Mouse (Mus musculus): ENCODE results near the gene Syce3. TPM values are rescaled to one million over a fixed set of nuclear protein-coding genes. Genes with fewer than 3 reads are reported as not detected.

The Syce3 gene
- polyA plus RNA-seq, 1 experiment from 2014 or later = not detected

DNA sequence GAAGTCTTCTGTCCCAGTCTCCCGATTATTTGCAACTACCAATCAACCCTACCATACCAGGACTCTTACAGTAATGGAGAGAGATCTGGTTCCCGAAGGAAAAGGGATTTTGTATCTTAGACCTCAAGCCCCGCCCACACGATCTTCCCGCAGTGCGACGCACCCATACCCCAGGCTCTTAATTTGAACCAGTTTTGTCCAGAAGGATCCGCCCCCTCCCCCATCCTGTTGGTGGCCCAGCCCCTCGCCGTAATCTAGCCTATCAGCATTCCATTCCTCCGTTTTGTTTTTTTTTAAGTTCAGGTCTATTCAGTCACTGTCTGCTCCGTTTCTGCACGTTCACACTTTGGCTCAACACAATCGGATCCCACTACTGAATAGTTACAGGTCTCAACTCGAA, 53.9 kb downstream of the Syce3 start:
- Histone ChIP-seq H3K9ac (peak overlapping the region; percentile 76), H3K9me3 (no peaks in the 10 kb centered on the region), H3K36me3 (peaks cover 26% of the 10 kb centered on the region), H3K4me1 (replicated peaks) (peaks cover 34% of the 10 kb centered on the region), H3K27ac (replicated peaks) (peak overlapping the region; percentile 82), H3K4me2 (peak overlapping the region; percentile 91), H3K27me3 (no peaks in the 10 kb centered on the region), H3K4me3 (peak overlapping the region; percentile 72)
- 0% methylated on average over 15 of the region's 15 CpGs for WGBS
- ATAC-seq (ENCODE audit: low FRiP score, low read depth) = peak; percentile 41; the same call in 1 of the 2 replicates

DNA sequence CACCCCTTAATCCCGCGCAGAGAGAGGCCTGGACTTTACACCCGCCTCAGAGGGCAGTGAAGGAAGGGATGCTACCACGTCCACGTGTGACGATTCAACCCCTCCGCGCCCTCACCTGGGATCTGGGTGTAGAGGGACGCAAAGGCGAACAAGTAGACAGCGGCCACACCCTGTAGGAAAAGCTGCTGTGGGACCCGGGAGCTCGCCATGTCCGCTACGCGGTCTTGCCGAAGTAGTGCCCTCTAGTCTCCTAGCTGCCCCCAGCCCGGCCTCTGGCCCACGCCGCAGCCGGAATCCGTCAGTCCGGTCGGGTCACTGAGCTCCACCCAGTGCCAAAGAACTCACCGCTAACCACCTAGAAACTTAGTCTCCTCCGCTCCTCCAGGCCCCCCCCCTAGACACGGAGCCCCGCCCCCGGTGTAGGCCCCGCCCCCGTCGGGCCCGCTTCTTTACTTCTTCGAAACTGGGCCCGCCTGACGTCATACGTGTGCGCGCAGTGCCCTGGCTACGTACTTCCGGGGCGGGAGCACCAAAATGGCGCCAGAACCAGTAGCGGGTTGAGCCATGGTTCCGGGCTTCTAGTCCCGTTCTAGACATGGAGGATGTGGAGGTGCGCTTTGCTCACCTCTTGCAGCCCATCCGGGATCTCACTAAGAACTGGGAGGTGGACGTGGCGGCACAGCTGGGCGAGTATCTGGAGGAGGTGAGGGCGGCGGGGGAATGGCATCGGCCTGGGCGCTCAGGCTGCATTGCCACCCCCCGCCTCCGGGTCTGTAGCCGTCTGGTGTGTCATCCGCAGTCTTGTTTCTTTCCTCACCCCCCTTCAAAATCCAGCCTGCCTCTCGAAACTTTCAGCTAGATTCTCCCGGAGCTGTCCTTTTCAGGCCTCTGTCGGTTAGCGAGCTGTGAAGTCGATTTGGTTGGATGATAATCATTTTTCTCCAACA, 54.8 kb downstream of the Syce3 start, which contains the start of the genes Lmf2 and Ncaph2:
Gene Lmf2, minus strand, starts transcription at position 419 of the 947 bp plus-strand sequence.
Gene Ncaph2, plus strand, starts transcription at position 479 of the 947 bp plus-strand sequence.
- Histone ChIP-seq H3K27ac (replicated peaks) (peak within 1 kb of the TSS; percentile 82), H3K36me3 (peaks cover 26% of the 10 kb centered on the region), H3K4me1 (replicated peaks) (peaks cover 34% of the 10 kb centered on the region), H3K9me3 (no peaks in the 10 kb centered on the region), H3K4me3 (peak within 1 kb of the TSS; percentile 72), H3K9ac (peak within 1 kb of the TSS; percentile 76), H3K27me3 (no peaks in the 10 kb centered on the region), H3K4me2 (peak within 1 kb of the TSS; percentile 91)
- ATAC-seq (ENCODE audit: low FRiP score, low read depth) = peak; percentile 94
- under 1% methylated on average over 64 of the region's 64 CpGs for WGBS

DNA sequence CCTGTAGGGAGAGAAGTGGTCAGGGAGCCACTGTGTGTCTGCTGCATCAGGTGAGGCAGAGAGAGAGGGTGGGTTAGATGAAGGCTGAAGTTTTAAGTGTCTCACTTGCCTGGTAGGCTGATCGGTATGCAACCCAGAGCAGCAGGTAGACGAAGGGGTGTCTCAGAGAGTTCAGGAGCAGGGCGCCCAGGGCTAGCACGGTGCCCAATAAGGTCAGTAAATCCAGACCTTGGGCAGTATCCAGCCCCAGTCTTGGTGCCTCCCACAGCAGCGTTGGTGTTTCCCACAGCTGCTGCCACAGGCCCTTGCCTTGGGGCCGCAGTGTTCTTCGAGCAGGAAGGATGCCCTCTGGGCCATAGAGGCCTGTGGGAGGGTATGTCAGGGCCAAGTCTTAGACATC, 55.8 kb downstream of the Syce3 start:
- WGBS = 78% methylated on average over 7 of the region's 7 CpGs
- ATAC-seq (ENCODE audit: low FRiP score, low read depth) = no peak

DNA sequence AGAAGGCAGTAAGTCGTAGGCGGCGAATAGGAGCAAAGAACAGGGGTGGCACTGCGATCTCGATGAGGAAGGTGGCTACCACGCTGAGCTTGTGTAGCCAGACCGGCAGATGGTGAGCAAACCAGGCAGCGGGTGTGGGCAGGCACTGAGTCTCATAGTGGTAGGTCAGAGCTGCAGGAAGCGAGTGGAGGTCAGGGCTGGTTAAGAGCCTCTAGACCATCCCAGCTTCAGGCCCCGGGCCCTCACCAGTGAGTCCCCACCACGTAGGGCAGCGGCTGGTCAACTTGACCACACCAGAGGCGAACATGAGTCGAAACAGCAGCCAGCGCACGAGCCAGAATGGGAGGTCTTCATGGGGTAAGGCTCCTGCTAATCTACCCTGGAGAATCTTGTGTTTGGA, 56.5 kb downstream of the Syce3 start:
- no peak for ATAC-seq (ENCODE audit: low FRiP score, low read depth)
- no peaks in the 10 kb centered on the region for H3K9me3 ChIP-seq
- 96% methylated on average over 16 of the region's 16 CpGs for WGBS
- peak overlapping the region; percentile 91; the same call in 1 of the 2 replicates for H3K4me2 ChIP-seq
- H3K4me1 ChIP-seq (replicated peaks) = peaks cover 34% of the 10 kb centered on the region
- H3K27me3 ChIP-seq = no peaks in the 10 kb centered on the region
- peaks cover 24% of the 10 kb centered on the region for H3K36me3 ChIP-seq
- H3K27ac ChIP-seq (replicated peaks) = no peak overlapping the region
- no peak overlapping the region for H3K9ac ChIP-seq
- H3K4me3 ChIP-seq = no peak overlapping the region

More for the DNA sequence above, 55.8 kb downstream of the Syce3 start:
- no peaks in the 10 kb centered on the region for H3K9me3 ChIP-seq
- peak overlapping the region; percentile 91 for H3K4me2 ChIP-seq
- no peaks in the 10 kb centered on the region for H3K27me3 ChIP-seq
- no peak overlapping the region for H3K27ac ChIP-seq (replicated peaks)
- H3K4me1 ChIP-seq (replicated peaks) = peaks cover 34% of the 10 kb centered on the region
- peak overlapping the region; percentile 72 for H3K4me3 ChIP-seq
- peak overlapping the region; percentile 76 for H3K9ac ChIP-seq
- peaks cover 24% of the 10 kb centered on the region for H3K36me3 ChIP-seq

DNA sequence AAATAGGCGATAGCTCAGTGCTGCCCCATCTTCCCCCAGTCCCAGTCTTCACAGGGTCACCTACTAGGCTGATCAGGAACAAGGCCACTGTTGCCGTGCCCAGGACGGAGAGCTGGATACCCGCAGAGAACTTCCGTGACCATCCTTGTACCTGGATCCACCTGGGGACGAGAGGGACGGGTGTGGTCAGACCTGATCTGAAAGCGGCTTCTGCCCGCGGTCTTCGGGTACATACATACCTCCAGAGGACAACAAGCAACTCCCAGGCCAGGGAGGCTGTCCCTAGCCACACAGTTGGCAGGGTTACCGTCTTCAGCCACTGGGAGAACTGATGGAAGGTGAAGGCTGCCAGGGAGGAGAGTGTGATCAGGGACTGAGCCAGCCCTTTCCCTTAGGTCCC, 57.5 kb downstream of the Syce3 start:
- no peak overlapping the region for H3K4me2 ChIP-seq
- ATAC-seq (ENCODE audit: low FRiP score, low read depth) = no peak
- H3K36me3 ChIP-seq = peaks cover 24% of the 10 kb centered on the region
- no peaks in the 10 kb centered on the region for H3K27me3 ChIP-seq
- H3K4me1 ChIP-seq (replicated peaks) = peaks cover 29% of the 10 kb centered on the region
- H3K9me3 ChIP-seq = no peaks in the 10 kb centered on the region
- H3K4me3 ChIP-seq = no peak overlapping the region
- no peak overlapping the region for H3K27ac ChIP-seq (replicated peaks)
- 95% methylated on average over 12 of the region's 12 CpGs for WGBS
- H3K9ac ChIP-seq = no peak overlapping the region

DNA sequence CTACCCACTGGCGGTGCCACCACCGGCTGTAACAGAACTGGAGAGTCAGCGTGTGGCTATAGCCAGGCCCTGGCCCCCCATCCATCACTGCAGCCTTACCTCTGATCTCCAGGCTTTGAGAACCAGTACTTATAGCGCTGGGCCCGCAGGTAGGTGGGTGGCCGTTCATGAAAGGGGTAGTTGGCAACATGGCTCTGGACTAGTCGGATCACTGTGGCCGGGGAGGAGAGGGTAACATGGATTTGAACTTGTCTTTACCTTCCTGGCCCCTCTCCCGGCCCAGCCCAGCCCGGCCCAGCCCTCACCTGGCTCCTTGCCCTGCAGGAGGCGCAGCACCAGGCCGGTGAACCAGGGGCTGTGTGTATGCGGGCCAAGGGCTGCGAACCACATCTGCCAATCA, 58.2 kb downstream of the Syce3 start:
- Histone ChIP-seq H3K36me3 (peaks cover 24% of the 10 kb centered on the region), H3K9ac (no peak overlapping the region), H3K27ac (replicated peaks) (no peak overlapping the region), H3K4me2 (no peak overlapping the region), H3K9me3 (no peaks in the 10 kb centered on the region), H3K27me3 (no peaks in the 10 kb centered on the region), H3K4me1 (replicated peaks) (peaks cover 22% of the 10 kb centered on the region), H3K4me3 (no peak overlapping the region)
- WGBS = 95% methylated on average over 14 of the region's 14 CpGs
- no peak for ATAC-seq (ENCODE audit: low FRiP score, low read depth)

DNA sequence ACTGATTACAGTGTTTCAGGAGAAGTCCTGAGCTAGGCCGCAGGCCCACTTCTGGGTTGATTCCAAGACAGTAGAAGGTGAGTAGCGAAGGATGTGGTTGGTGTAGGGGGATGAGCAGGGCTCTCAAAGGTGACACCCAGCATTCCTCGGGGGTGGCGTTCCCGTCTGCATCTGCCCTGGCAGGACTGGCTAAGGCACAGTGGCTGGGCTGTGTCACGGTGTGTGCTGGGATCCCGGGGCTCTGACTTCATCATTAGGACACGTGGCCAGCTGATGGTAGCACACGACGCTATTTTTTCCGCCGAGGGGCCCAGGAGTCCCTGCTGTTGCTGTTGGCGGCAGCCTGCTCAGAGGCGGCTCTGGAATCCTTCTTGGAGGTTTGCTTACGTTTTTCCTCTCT, 59.0 kb downstream of the Syce3 start:
- H3K27me3 ChIP-seq = no peaks in the 10 kb centered on the region
- H3K27ac ChIP-seq (replicated peaks) = no peak overlapping the region
- 93% methylated on average over 15 of the region's 15 CpGs for WGBS
- peaks cover 24% of the 10 kb centered on the region for H3K36me3 ChIP-seq
- H3K4me1 ChIP-seq (replicated peaks) = peaks cover 14% of the 10 kb centered on the region
- H3K4me2 ChIP-seq = no peak overlapping the region
- no peak for ATAC-seq (ENCODE audit: low FRiP score, low read depth)
- no peak overlapping the region for H3K4me3 ChIP-seq
- no peaks in the 10 kb centered on the region for H3K9me3 ChIP-seq
- H3K9ac ChIP-seq = no peak overlapping the region

DNA sequence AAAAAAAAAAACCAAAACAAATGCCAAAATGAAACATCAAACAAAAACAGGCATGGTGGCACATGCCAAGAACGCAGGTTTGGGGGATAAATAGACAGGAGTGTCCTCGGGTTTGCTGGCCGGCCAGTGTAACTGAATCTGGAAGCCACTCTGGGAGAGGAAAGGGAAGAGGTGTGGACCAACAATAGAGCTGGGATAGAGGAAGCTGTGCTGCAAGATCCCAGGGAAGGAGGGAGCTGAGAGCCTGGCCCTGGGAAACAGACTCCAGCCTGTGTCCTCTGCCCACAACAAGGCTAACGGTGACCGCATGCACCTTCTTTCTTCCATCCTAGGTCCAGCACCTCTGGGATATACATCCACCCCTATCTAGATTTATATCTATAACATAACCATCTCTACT, 59.9 kb downstream of the Syce3 start:
- H3K9me3 ChIP-seq = no peaks in the 10 kb centered on the region
- H3K9ac ChIP-seq = no peak overlapping the region
- H3K4me1 ChIP-seq (replicated peaks) = peaks cover 13% of the 10 kb centered on the region
- WGBS = 89% methylated on average over 5 of the region's 5 CpGs
- H3K27me3 ChIP-seq = no peaks in the 10 kb centered on the region
- H3K4me3 ChIP-seq = no peak overlapping the region
- H3K27ac ChIP-seq (replicated peaks) = no peak overlapping the region
- no peak overlapping the region for H3K4me2 ChIP-seq
- ATAC-seq (ENCODE audit: low FRiP score, low read depth) = no peak
- peaks cover 24% of the 10 kb centered on the region for H3K36me3 ChIP-seq

DNA sequence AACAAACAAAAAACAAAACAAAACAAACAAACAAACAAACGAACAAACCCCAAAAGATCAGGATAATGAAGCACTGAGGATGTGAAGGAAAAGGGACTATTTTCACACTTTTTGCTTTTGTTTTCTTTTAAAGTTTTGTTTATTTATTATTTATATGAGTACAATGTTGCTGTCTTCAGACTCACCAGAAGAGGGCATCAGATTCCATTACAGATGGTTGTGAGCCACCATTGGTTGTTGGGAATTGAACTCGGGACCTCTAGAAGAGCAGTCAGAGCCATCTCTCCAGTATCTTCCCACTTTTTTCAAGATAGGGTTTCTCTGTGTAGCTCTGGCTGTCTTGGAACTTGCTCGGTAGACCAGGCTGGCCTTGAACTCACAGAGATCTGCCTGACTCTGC, 67.0 kb downstream of the Syce3 start:
- Histone ChIP-seq H3K9ac (no peak overlapping the region), H3K9me3 (no peaks in the 10 kb centered on the region), H3K4me1 (replicated peaks) (no peaks in the 10 kb centered on the region), H3K27ac (replicated peaks) (no peak overlapping the region), H3K36me3 (no peaks in the 10 kb centered on the region), H3K4me2 (no peak overlapping the region), H3K27me3 (no peaks in the 10 kb centered on the region), H3K4me3 (no peak overlapping the region)
- ATAC-seq (ENCODE audit: low FRiP score, low read depth) = no peak
- WGBS = 92% methylated on average over 3 of the region's 3 CpGs

DNA sequence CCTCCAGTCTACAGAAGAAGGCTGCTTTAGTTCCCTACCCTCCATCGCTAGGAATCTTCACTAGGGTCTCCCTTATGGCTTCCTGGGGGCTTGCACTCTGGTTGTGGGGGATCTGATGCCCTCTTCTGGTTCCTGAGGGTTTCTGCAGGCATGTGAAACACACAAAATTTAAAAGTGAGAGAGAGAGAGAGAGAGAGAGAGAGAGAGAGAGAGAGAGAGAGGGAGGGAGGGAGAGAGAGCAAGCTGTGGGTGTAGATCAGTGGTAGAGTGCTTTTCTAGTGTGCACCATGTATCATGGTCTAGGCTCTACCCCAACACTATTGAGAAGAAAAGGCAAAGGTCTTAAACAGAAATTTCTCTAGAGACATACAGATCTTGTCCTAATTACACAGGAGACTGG, 68.6 kb downstream of the Syce3 start:
- no peak overlapping the region for H3K9ac ChIP-seq
- H3K27ac ChIP-seq (replicated peaks) = no peak overlapping the region
- no peaks in the 10 kb centered on the region for H3K36me3 ChIP-seq
- H3K27me3 ChIP-seq = no peaks in the 10 kb centered on the region
- WGBS = 50% methylated on average over 1 of the region's 1 CpGs
- H3K9me3 ChIP-seq = no peaks in the 10 kb centered on the region
- no peak for ATAC-seq (ENCODE audit: low FRiP score, low read depth)
- no peak overlapping the region for H3K4me2 ChIP-seq
- no peak overlapping the region for H3K4me3 ChIP-seq
- H3K4me1 ChIP-seq (replicated peaks) = no peaks in the 10 kb centered on the region
